Mouse (Mus musculus): ENCODE measurements around the gene Rad18. TPM values are rescaled to one million over a fixed set of nuclear protein-coding genes. Genes with fewer than 3 reads are reported as not detected.

The Rad18 gene
- polyA plus RNA-seq, 1 experiment from 2014 or later: 14.3 TPM

- H3K27me3 ChIP-seq: no peaks in the 10 kb centered on the region
- H3K36me3 ChIP-seq: no peaks in the 10 kb centered on the region
- H3K27ac ChIP-seq (replicated peaks): no peak overlapping the region
- 74% methylated on average over 4 of the region's 4 CpGs for WGBS
- H3K4me2 ChIP-seq: no peak overlapping the region
- H3K9ac ChIP-seq: no peak overlapping the region
- H3K4me3 ChIP-seq: no peak overlapping the region
- no peaks in the 10 kb centered on the region for H3K4me1 ChIP-seq (replicated peaks)
- ATAC-seq (ENCODE audit: low FRiP score, low read depth): no peak
- no peaks in the 10 kb centered on the region for H3K9me3 ChIP-seq
Measured at GRCm38 (mm10) chr6:112630291-112630690, 66.2 kb downstream of the Rad18 start.

DNA sequence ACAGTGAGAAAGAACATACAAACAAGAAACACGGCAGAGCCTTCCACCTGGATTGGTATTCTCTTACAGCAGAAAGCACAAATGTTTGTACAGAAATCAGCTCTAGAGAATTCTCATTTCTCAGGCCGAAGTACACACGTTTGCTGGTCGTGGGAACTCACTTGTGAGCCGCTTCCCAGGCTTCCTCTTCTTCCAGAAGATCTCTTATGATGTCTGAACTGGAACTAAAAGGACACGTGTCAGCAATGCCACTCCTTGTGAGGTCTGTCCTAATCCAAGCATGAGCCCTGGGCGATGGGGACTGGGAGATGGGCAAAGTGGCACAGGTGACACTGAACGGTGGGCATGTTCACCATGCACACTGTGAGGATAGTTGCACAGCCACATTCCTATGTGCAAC lies 68.2 kb downstream of the Rad18 start:
- Histone ChIP-seq H3K36me3 (no peaks in the 10 kb centered on the region), H3K4me2 (no peak overlapping the region), H3K9me3 (no peaks in the 10 kb centered on the region), H3K9ac (no peak overlapping the region), H3K27me3 (no peaks in the 10 kb centered on the region), H3K4me3 (no peak overlapping the region), H3K4me1 (replicated peaks) (no peaks in the 10 kb centered on the region), H3K27ac (replicated peaks) (no peak overlapping the region)
- 92% methylated on average over 8 of the region's 8 CpGs for WGBS
- no peak for ATAC-seq (ENCODE audit: low FRiP score, low read depth)

GRCm38 (mm10) chr6:112622321-112622720 lies 74.2 kb downstream of the Rad18 start:
- 85% methylated on average over 4 of the region's 4 CpGs for WGBS
- Histone ChIP-seq H3K4me1 (replicated peaks) (no peaks in the 10 kb centered on the region), H3K9ac (no peak overlapping the region), H3K4me3 (no peak overlapping the region), H3K27ac (replicated peaks) (no peak overlapping the region), H3K27me3 (no peaks in the 10 kb centered on the region), H3K4me2 (no peak overlapping the region), H3K36me3 (no peaks in the 10 kb centered on the region), H3K9me3 (no peaks in the 10 kb centered on the region)
- no peak for ATAC-seq (ENCODE audit: low FRiP score, low read depth)

- no peak for ATAC-seq (ENCODE audit: low FRiP score, low read depth)
- Histone ChIP-seq H3K4me3 (no peak overlapping the region), H3K27ac (replicated peaks) (no peak overlapping the region), H3K4me2 (no peak overlapping the region), H3K9me3 (no peaks in the 10 kb centered on the region), H3K36me3 (no peaks in the 10 kb centered on the region), H3K27me3 (no peaks in the 10 kb centered on the region), H3K4me1 (replicated peaks) (no peaks in the 10 kb centered on the region), H3K9ac (no peak overlapping the region)
- WGBS: 91% methylated on average over 5 of the region's 5 CpGs
Measured at GRCm38 (mm10) chr6:112620027-112620426, 76.5 kb downstream of the Rad18 start.

DNA sequence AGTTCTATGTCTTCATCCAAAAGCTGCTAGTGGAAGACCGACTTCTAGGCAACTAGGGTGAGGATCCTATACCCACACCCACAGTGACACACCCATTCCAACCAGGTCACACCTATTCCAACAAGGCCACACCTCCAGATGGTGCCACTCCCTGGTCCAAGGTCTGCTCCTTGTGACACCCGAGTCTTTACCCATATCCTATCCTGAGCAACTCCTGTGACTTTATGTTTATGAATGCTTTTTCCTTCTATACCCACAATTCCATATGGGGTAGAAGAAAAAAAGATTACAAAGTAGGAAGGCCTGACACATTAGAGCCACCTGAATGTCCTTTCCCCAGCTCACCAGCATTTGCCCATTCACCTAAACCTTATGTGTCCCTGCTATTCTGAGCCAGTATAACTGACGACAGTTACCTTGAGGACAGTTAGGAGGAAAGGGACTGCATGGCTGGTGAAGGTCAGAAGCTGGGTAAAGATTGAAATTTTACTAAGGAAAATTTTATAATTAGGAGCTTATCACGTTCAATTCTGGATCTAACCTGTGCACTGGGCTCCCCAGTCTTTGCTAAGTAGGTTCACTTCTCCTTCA lies 78.7 kb downstream of the Rad18 start:
- Histone ChIP-seq H3K4me1 (replicated peaks) (no peaks in the 10 kb centered on the region), H3K9me3 (no peaks in the 10 kb centered on the region), H3K4me3 (no peak overlapping the region), H3K36me3 (no peaks in the 10 kb centered on the region), H3K27me3 (no peaks in the 10 kb centered on the region), H3K9ac (no peak overlapping the region), H3K27ac (replicated peaks) (no peak overlapping the region), H3K4me2 (no peak overlapping the region)
- ATAC-seq (ENCODE audit: low FRiP score, low read depth): no peak
- 97% methylated on average over 4 of the region's 4 CpGs for WGBS

- Histone ChIP-seq H3K9me3 (no peaks in the 10 kb centered on the region), H3K4me3 (no peak overlapping the region), H3K27me3 (no peaks in the 10 kb centered on the region), H3K9ac (no peak overlapping the region), H3K4me2 (no peak overlapping the region), H3K36me3 (no peaks in the 10 kb centered on the region), H3K27ac (replicated peaks) (0 out of 2 replicates have a peak overlapping the region, but pooled peaks have one; percentile 16), H3K4me1 (replicated peaks) (peaks cover 7% of the 10 kb centered on the region)
- ATAC-seq (ENCODE audit: low FRiP score, low read depth): no peak
- WGBS: 55% methylated on average over 4 of the region's 4 CpGs
Measured at GRCm38 (mm10) chr6:112609027-112609426, 87.5 kb downstream of the Rad18 start.

DNA sequence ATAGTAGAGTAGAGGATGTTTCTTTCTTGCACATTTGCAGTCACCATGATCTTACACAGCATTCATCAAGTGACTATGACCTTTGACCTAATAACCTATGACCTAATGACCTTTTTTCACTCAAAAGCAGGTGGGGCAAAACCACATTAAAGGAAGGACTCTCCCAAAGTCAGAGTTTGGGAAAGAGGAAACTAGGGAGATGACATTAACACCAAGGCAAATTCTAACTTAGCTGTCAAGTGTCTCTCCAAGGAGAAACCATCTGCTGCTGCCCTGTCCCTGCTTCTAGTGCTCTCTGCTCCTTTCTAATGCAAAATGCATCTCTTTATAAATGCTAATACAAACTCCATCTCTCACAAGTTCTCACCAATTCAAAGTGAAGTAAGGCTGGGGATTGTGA lies 92.6 kb downstream of the Rad18 start:
- H3K4me2 ChIP-seq: no peak overlapping the region
- H3K27ac ChIP-seq (replicated peaks): no peak overlapping the region
- no peak overlapping the region for H3K4me3 ChIP-seq
- H3K9me3 ChIP-seq: no peaks in the 10 kb centered on the region
- no peak overlapping the region for H3K9ac ChIP-seq
- no peaks in the 10 kb centered on the region for H3K27me3 ChIP-seq
- no peak for ATAC-seq (ENCODE audit: low FRiP score, low read depth)
- no peaks in the 10 kb centered on the region for H3K4me1 ChIP-seq (replicated peaks)
- H3K36me3 ChIP-seq: no peaks in the 10 kb centered on the region

GRCm38 (mm10) chr6:112594971-112595370 lies 101.5 kb downstream of the Rad18 start:
- Histone ChIP-seq H3K36me3 (no peaks in the 10 kb centered on the region), H3K27ac (replicated peaks) (no peak overlapping the region), H3K4me3 (no peak overlapping the region), H3K4me1 (replicated peaks) (no peaks in the 10 kb centered on the region), H3K4me2 (no peak overlapping the region), H3K9me3 (no peaks in the 10 kb centered on the region), H3K27me3 (no peaks in the 10 kb centered on the region), H3K9ac (no peak overlapping the region)
- ATAC-seq (ENCODE audit: low FRiP score, low read depth): no peak
- 88% methylated on average over 7 of the region's 7 CpGs for WGBS

DNA sequence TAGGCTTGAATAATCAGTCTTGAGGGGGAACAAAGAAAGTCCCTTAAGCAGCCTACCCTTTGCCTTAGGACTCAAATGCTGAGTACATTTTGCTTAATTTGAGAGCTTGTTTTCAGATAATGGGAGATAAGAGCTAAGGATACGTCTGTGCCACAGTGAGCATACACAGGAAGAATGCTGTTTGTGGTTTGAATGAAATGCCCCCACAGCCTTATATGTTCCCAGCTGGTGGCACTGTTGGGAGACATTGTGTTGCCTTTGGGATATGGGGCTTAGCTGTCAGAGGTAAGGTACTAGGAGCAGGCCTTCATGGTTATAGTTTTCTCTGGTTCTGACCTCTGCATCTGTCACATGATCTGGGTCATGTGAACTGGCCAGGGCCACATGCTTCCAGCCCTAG lies 108.6 kb downstream of the Rad18 start:
- no peak for ATAC-seq (ENCODE audit: low FRiP score, low read depth)
- H3K27me3 ChIP-seq: no peaks in the 10 kb centered on the region
- no peak overlapping the region for H3K27ac ChIP-seq (replicated peaks)
- 88% methylated on average over 1 of the region's 1 CpGs for WGBS
- no peaks in the 10 kb centered on the region for H3K36me3 ChIP-seq
- no peak overlapping the region for H3K4me3 ChIP-seq
- H3K4me1 ChIP-seq (replicated peaks): no peaks in the 10 kb centered on the region
- H3K9me3 ChIP-seq: no peaks in the 10 kb centered on the region
- no peak overlapping the region for H3K9ac ChIP-seq
- no peak overlapping the region for H3K4me2 ChIP-seq

GRCm38 (mm10) chr6:112586999-112587398 lies 109.5 kb downstream of the Rad18 start:
- Histone ChIP-seq H3K9me3 (no peaks in the 10 kb centered on the region), H3K4me2 (no peak overlapping the region), H3K4me3 (no peak overlapping the region), H3K9ac (no peak overlapping the region), H3K36me3 (no peaks in the 10 kb centered on the region), H3K27ac (replicated peaks) (no peak overlapping the region), H3K27me3 (no peaks in the 10 kb centered on the region), H3K4me1 (replicated peaks) (no peaks in the 10 kb centered on the region)
- ATAC-seq (ENCODE audit: low FRiP score, low read depth): no peak
- 90% methylated on average over 4 of the region's 4 CpGs for WGBS

GRCm38 (mm10) chr6:112584961-112585360 lies 111.5 kb downstream of the Rad18 start:
- H3K27ac ChIP-seq (replicated peaks): no peak overlapping the region
- WGBS: 88% methylated on average over 5 of the region's 5 CpGs
- no peaks in the 10 kb centered on the region for H3K36me3 ChIP-seq
- no peak overlapping the region for H3K4me3 ChIP-seq
- no peak overlapping the region for H3K9ac ChIP-seq
- no peak for ATAC-seq (ENCODE audit: low FRiP score, low read depth)
- H3K4me2 ChIP-seq: no peak overlapping the region
- H3K9me3 ChIP-seq: no peaks in the 10 kb centered on the region
- H3K27me3 ChIP-seq: no peaks in the 10 kb centered on the region
- H3K4me1 ChIP-seq (replicated peaks): no peaks in the 10 kb centered on the region

GRCm38 (mm10) chr6:112582022-112582421 lies 114.5 kb downstream of the Rad18 start:
- Histone ChIP-seq H3K9me3 (no peaks in the 10 kb centered on the region), H3K4me1 (replicated peaks) (no peaks in the 10 kb centered on the region), H3K9ac (no peak overlapping the region), H3K36me3 (no peaks in the 10 kb centered on the region), H3K27ac (replicated peaks) (no peak overlapping the region), H3K4me2 (no peak overlapping the region), H3K4me3 (no peak overlapping the region), H3K27me3 (no peaks in the 10 kb centered on the region)
- WGBS: 64% methylated on average over 4 of the region's 4 CpGs
- no peak for ATAC-seq (ENCODE audit: low FRiP score, low read depth)

DNA sequence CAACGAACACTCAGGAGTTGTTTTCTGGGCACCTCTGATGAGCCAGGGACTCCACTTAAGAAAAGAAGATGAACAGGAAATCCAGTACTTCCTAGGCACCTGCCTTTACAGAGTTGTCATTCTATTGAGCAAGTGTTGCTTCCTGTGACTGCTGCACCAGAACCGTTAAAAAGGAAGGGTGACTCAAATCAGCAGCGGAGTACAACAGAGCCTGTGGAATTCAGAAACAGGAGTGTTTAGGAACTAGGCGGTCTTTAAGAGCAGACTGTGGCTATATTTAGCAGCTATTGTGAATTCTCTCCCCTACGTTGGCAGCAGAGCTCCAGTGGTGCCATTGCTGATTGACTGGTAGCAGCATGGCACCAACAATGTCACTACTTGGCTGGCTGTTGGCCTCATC lies 119.3 kb downstream of the Rad18 start:
- Histone ChIP-seq H3K4me1 (replicated peaks) (no peaks in the 10 kb centered on the region), H3K36me3 (no peaks in the 10 kb centered on the region), H3K9me3 (no peaks in the 10 kb centered on the region), H3K9ac (no peak overlapping the region), H3K27me3 (no peaks in the 10 kb centered on the region), H3K4me3 (no peak overlapping the region), H3K27ac (replicated peaks) (no peak overlapping the region), H3K4me2 (no peak overlapping the region)
- WGBS: 70% methylated on average over 5 of the region's 5 CpGs
- ATAC-seq (ENCODE audit: low FRiP score, low read depth): no peak
